Mouse (Mus musculus): ENCODE data around the gene Keg1.

DNA sequence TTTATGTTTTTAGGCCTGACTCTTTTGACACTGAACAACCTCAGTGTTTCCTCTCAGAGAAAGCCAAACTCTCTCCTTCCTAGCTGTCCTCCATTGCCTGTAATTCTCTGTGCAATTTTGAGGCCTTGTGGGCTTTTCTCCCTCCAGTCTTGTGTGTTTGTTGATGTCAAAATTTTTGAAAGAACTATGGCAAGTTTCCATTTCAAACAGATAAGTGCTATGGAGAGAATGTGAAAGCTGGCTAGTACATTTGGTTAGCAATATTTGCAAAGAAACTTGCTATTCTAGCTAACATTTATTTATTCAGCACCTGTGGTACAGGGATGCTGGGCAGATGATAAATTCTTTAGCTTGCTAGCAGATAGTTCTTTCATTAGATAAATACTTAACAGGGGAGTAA lies 635 bp downstream of the Keg1 start:
- no peak for TF ChIP-seq CTCF (IDR thresholded peaks at IDR 0.05; ENCODE audit: insufficient read depth, low read depth, low read length)
- TF ChIP-seq POLR2A (IDR thresholded peaks at IDR 0.05; ENCODE audit: insufficient read depth, low read depth, low read length) = no peak
